Mouse (Mus musculus) kidney, postnatal 10 days (tissue): ENCODE results near the gene Clec4g.
"Not testable (repeated sequence)": the region's sequence is repeated elsewhere in the genome, so short reads cannot be mapped to it uniquely, and the experiment has no call there.

Source experiments
- DNase-seq: peaks from one replicate; pipeline ENCODE4 v3.0.0; 2021; ENCODE audit warnings: mixed read lengths

Clec4g gene

GRCm38 (mm10) chr8:3720551-3720950 is at the start of gene Clec4g:
Clec4g (minus strand) TSS chr8:3720651.
- DNase-seq: no peak

GRCm38 (mm10) chr8:3768641-3769040 is 48.2 kb upstream of the Clec4g start:
- DNase-seq: not testable (repeated sequence)

DNA sequence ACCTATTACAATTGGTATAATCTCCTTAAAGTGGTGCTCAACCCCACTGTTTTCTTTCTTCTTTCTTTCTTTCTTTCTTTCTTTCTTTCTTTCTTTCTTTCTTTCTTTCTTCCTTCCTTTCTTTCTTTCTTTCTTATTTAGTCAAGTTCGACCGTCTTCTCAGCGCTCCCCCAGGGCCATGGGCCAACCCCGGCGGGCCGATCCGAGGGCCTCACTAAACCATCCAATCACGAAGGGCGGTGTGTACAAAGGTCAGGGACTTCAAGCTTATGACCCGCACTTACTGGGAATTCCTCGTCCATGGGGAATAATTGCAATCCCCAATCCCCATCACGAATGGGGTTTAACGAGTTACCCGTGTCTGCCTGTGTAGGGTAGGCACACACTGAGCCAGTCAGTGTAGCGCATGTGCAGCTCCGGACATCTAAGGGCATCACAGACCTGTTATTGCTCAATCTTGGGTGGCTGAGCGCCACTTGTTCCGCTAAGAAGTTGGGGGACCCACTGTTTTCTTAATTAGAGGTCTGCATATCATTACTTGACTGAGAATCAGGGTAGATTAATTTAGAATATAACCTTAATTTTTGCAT is 33.9 kb upstream of the Clec4g start:
- DNase-seq: peak; percentile 84

GRCm38 (mm10) chr8:3748761-3749160 is 28.3 kb upstream of the Clec4g start, which contains the start of gene Cd209a:
Cd209a (minus strand) TSS chr8:3748984.
- DNase-seq: no peak

- DNase-seq: no peak
Observed at GRCm38 (mm10) chr8:3736947-3737346, 16.5 kb upstream of the Clec4g start.

DNA sequence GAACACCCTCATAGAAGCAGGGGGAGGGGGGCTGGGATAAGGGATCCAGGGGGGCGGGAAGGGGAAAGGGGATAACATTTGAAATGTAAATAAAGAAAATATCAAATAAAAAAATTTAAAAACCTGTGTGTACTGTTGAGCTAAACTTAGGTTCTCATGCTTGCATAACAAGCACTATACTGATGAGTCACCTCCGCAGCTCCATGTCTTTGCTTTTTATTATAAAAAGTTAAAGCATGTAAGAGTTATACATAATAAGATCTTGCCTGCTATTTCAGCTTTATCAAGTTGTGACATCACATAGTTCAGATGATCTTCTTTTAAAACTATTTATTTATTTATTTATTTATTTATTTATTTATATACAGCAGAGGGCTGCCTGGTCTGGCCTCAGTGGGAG is 15.1 kb upstream of the Clec4g start:
- no peak for DNase-seq

- no peak for DNase-seq
Observed at GRCm38 (mm10) chr8:3734084-3734483, 13.6 kb upstream of the Clec4g start.

GRCm38 (mm10) chr8:3721041-3721440 is 590 bp upstream of the Clec4g start:
- no peak for DNase-seq

GRCm38 (mm10) chr8:3718559-3718958 is 1.9 kb downstream of the Clec4g start:
- peak; percentile 78 for DNase-seq

- no peak for DNase-seq
Observed at GRCm38 (mm10) chr8:3717321-3717954, 3.0 kb downstream of the Clec4g start.

DNA sequence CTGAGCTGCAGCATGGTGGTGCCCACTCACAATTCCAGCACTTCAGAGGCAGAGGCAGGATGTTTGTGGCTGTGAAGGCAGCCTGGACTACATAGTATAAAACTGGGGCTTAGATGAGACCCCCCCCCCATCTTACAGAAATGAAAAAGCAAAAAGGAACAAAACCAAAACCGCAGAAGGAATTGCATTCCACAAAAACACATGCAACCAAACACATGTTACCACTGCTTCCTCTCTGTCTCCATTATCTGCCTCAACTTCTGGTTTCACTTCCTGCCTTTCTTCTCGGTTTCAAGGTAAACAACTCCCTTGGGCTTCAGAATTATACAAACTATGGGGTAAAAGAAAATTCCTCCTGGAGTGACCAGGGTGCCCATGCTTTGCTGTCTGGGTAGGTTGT is 8.8 kb downstream of the Clec4g start:
- DNase-seq: no peak

GRCm38 (mm10) chr8:3710312-3710711 is 10.1 kb downstream of the Clec4g start:
- DNase-seq: no peak

GRCm38 (mm10) chr8:3707611-3708010 is 12.8 kb downstream of the Clec4g start:
- DNase-seq: no peak

DNA sequence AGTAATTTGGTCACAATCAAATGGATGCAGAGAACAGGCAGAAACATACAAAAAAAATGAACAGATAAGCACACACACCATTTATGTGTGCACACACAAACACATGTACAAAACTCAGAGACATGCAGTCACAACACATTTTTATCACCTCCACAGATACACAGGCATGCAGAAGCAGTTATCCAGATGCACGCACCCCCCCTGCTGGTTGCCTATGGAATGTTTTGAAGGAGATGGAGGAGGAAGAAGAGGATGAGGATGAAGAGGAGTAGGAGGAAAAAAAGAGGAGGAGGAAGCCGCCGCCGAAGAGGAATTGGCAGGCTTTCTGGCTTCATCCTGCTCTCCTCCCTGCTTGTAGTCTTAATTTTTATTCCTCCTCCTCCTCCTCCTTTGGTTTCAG is 14.7 kb downstream of the Clec4g start:
- DNase-seq: peak; percentile 31

GRCm38 (mm10) chr8:3701491-3701890 is 19.0 kb downstream of the Clec4g start:
- DNase-seq: no peak

DNA sequence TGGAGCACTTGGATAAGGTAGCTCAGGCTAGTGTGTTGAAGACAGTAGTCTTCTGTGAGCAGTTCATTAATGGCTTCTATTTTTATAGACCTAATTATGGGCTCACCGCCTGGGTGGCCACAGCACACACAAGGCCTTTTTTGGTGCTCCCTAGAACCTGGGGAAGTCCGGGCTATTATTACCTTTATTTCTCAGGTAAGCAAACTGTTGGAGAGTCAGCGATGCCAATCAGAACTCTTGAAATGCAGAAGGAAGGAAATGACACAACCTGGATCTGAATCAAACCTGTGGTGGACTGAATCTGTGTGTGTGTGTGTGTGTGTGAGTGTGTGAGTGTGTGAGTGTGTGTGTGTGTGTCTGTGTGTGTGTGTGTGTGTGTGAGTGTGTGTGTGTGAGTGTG is 26.3 kb downstream of the Clec4g start, which contains the start of gene Fcer2a:
Fcer2a (minus strand) TSS at position 55 of the 400 bp plus-strand sequence.
- no peak for DNase-seq

- no peak for DNase-seq
Observed at GRCm38 (mm10) chr8:3690774-3691173, 29.7 kb downstream of the Clec4g start.

GRCm38 (mm10) chr8:3687537-3687936 is 32.9 kb downstream of the Clec4g start:
- DNase-seq: no peak

GRCm38 (mm10) chr8:3685422-3685821 is 35.0 kb downstream of the Clec4g start:
- no peak for DNase-seq

DNA sequence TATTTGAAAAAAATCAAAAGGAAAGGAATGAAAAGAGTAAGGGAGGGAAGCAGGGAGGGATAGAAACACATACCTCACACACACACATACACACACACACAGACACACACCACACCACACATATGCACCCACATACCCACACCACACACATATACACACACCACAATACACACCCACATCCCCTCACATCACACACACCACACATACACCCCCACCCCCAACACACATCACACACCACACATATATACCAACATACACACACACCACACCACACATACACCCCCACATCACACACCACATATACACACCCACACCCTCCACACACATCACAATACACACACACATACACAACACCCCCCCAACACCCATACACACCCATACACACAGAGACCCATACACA is 35.9 kb downstream of the Clec4g start:
- DNase-seq: no peak

GRCm38 (mm10) chr8:3683408-3684176 is 36.9 kb downstream of the Clec4g start:
- DNase-seq: no peak

- no peak for DNase-seq
Observed at GRCm38 (mm10) chr8:3682435-3682834, 38.0 kb downstream of the Clec4g start.

GRCm38 (mm10) chr8:3679656-3680055 is 40.8 kb downstream of the Clec4g start:
- DNase-seq: no peak

GRCm38 (mm10) chr8:3679236-3679635 is 41.2 kb downstream of the Clec4g start:
- no peak for DNase-seq
